Mouse (Mus musculus): Measurements from ENCODE around the gene Hormad1. TPM values are rescaled to one million over a fixed set of nuclear protein-coding genes. Genes with fewer than 3 reads are reported as not detected.

The Hormad1 gene
- polyA plus RNA-seq, 1 experiment: not detected

DNA sequence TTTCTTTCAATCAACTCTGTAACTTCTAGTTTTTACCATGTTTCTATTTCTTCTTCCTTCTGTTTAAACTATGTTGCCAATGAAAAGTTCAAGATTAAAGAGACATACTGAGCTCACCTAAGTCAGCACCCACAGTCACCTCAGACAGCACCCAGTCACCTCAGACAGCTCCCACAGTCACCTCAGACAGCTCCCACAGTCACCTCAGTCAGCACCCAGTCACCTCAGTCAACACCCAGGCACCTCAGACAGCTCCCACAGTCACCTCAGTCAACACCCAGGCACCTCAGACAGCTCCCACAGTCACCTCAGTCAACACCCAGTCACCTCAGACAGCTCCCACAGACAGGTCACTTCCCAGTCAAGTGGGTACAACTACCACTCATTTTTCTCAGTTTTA is 17.3 kb upstream of the Hormad1 start:
- no peak overlapping the region for H3K4me3 ChIP-seq (replicated peaks)
- H3K4me1 ChIP-seq (ENCODE audit: control insufficient read depth): peaks cover 4% of the 10 kb centered on the region; the same call in 1 of the 2 replicates
- no peaks in the 10 kb centered on the region for H3K9me3 ChIP-seq (ENCODE audit: control insufficient read depth, low read length)
- H3K36me3 ChIP-seq (ENCODE audit: control insufficient read depth): no peaks in the 10 kb centered on the region
- no peak for TF ChIP-seq GATA1 (IDR thresholded peaks at IDR 0.05; ENCODE audit: low read length)
- no peak for TF ChIP-seq TAL1 (IDR thresholded peaks at IDR 0.05; ENCODE audit: low read length)
- peaks cover 46% of the 10 kb centered on the region for H3K27me3 ChIP-seq (ENCODE audit: control insufficient read depth)

DNA sequence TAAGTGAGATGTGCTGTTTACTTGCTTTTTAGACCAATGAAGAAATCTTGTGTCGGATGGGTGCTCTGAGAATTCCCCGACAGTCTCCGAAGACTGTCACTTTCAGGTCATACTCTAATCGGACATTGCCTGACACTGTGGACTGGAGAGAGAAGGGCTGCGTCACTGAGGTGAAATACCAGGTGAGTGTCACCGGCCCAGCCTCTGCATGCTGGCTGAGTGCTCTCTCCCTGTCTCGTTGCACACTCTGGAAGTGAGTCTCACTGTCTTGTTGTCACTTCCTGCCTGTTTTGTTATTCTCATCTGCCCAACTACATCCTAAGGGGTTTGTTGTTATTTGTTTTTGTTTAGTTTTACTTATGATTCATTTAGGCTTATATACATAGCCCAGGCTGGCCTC is 16.5 kb upstream of the Hormad1 start:
- Histone ChIP-seq H3K27me3 (ENCODE audit: control insufficient read depth) (peaks cover 42% of the 10 kb centered on the region), H3K4me1 (ENCODE audit: control insufficient read depth) (peaks cover 4% of the 10 kb centered on the region; the same call in 1 of the 2 replicates), H3K4me3 (replicated peaks) (no peak overlapping the region), H3K36me3 (ENCODE audit: control insufficient read depth) (no peaks in the 10 kb centered on the region), H3K9me3 (ENCODE audit: control insufficient read depth, low read length) (no peaks in the 10 kb centered on the region)
- TF ChIP-seq TAL1 (IDR thresholded peaks at IDR 0.05; ENCODE audit: low read length): no peak
- TF ChIP-seq GATA1 (IDR thresholded peaks at IDR 0.05; ENCODE audit: low read length): no peak

DNA sequence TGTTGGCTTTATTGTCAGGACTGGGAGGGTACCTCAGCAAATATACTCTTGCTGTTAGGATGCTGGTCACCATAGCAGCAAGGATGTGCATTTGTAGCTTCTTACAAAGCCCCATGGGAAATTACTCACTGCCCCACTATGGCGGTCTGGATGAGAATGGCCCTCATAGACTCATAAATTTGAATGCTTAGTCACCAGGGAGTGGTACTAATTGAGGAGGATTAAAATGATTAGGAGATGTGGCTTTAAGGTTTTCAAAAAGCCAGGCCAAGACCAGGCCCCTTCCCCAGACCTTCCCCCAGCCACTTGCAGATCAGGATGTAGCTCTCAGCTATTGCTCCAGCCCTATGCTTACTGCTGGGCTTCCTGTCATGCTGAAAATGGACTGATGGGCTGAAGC is 9.3 kb upstream of the Hormad1 start:
- peaks cover 14% of the 10 kb centered on the region for H3K27me3 ChIP-seq (ENCODE audit: control insufficient read depth)
- no peaks in the 10 kb centered on the region for H3K9me3 ChIP-seq (ENCODE audit: control insufficient read depth, low read length)
- no peaks in the 10 kb centered on the region for H3K36me3 ChIP-seq (ENCODE audit: control insufficient read depth)
- peaks cover 9% of the 10 kb centered on the region for H3K4me1 ChIP-seq (ENCODE audit: control insufficient read depth)
- TF ChIP-seq GATA1 (IDR thresholded peaks at IDR 0.05; ENCODE audit: low read length): no peak
- no peak for TF ChIP-seq TAL1 (IDR thresholded peaks at IDR 0.05; ENCODE audit: low read length)
- H3K4me3 ChIP-seq (replicated peaks): no peak overlapping the region

DNA sequence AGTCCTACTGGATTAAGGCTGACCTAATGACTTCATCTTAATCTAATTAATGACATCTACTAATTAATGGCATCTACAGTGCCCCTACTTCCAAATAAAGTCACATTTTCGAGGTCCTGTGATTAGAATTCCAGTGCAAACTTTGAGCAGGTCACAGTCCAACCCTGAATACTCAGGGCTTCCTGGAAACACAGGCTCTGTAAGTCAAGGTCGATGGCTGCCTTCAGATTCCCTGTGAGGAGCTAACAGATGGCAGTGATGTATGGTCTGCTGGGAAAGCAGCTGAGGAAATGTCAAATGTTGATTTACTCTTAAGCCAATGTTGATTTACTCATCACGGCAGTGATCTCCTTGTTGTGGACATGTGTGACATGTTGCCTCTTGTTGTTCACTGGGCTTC is 5.5 kb upstream of the Hormad1 start:
- Histone ChIP-seq H3K27me3 (ENCODE audit: control insufficient read depth) (no peaks in the 10 kb centered on the region; the same call in 1 of the 2 replicates), H3K9me3 (ENCODE audit: control insufficient read depth, low read length) (no peaks in the 10 kb centered on the region), H3K4me3 (replicated peaks) (no peak overlapping the region), H3K4me1 (ENCODE audit: control insufficient read depth) (peaks cover 9% of the 10 kb centered on the region), H3K36me3 (ENCODE audit: control insufficient read depth) (no peaks in the 10 kb centered on the region)
- TF ChIP-seq GATA1 (IDR thresholded peaks at IDR 0.05; ENCODE audit: low read length) (no peak), TAL1 (IDR thresholded peaks at IDR 0.05; ENCODE audit: low read length) (no peak)

DNA sequence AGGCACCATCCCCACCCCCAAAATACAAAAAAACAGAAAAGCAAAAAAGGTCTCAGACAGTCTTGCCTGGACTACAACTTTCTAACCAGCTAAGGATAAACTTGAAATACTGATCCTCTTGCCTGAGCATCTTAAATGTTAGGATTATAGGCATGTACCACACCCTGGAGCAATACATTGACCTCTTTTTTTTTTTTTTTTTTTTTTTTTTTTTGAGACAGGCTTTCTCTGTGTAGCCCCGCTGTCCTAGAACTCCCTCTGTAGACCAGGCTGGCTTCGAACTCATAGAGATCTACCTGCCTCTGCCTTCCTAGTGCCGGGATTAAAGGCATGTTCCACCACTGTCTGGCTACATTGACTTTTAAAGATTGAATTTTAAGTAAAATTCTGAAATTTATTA is 1.3 kb downstream of the Hormad1 start:
- peaks cover 8% of the 10 kb centered on the region; the same call in 1 of the 2 replicates for H3K27me3 ChIP-seq (ENCODE audit: control insufficient read depth)
- no peaks in the 10 kb centered on the region for H3K36me3 ChIP-seq (ENCODE audit: control insufficient read depth)
- peaks cover 2% of the 10 kb centered on the region for H3K4me1 ChIP-seq (ENCODE audit: control insufficient read depth)
- TF ChIP-seq GATA1 (IDR thresholded peaks at IDR 0.05; ENCODE audit: low read length) (no peak), TAL1 (IDR thresholded peaks at IDR 0.05; ENCODE audit: low read length) (no peak)
- no peak overlapping the region for H3K4me3 ChIP-seq (replicated peaks)
- H3K9me3 ChIP-seq (ENCODE audit: control insufficient read depth, low read length): no peaks in the 10 kb centered on the region; the same call in 1 of the 2 replicates

DNA sequence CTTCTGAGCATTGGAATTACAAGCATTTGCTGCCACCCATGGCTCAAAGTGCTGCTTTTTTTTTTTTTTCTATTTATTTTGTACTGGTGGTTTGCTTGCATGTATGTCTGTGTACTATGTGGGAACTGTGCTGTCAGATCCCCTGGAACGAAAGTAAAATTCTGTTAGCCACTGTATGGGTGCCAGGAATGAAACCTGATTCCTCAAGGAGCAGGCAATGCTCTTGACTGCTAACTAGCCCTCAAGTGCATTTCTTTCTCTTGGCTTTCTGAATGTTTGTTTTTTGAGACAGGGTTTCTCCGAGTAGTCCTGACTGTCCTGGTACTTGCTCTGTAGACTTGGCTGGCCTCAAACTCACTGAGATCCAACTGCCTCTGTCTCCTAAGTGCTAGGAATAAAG is 2.3 kb downstream of the Hormad1 start:
- no peaks in the 10 kb centered on the region; the same call in 1 of the 2 replicates for H3K9me3 ChIP-seq (ENCODE audit: control insufficient read depth, low read length)
- H3K36me3 ChIP-seq (ENCODE audit: control insufficient read depth): no peaks in the 10 kb centered on the region
- peaks cover 8% of the 10 kb centered on the region; the same call in 1 of the 2 replicates for H3K27me3 ChIP-seq (ENCODE audit: control insufficient read depth)
- peaks cover 2% of the 10 kb centered on the region for H3K4me1 ChIP-seq (ENCODE audit: control insufficient read depth)
- no peak overlapping the region for H3K4me3 ChIP-seq (replicated peaks)
- TF ChIP-seq GATA1 (IDR thresholded peaks at IDR 0.05; ENCODE audit: low read length): no peak
- TF ChIP-seq TAL1 (IDR thresholded peaks at IDR 0.05; ENCODE audit: low read length): no peak

DNA sequence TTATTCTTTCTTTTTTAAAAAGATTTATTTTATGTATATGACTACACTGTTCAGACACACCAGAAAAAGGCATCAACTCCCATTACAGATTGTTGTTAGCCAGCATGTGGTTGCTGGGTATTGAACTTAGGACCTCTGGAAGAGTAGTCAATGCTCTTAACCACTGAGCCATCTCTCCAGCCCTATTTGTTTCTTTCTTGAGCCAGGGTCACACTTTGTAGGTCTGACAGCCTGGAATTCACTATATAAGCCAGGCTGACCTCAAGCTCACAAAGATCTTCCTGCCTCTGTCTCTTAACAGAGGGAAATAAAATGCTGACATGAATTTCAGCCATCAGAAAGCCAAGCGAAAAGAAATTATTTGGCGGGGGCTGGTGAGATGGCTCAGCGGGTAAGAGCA is 10.1 kb downstream of the Hormad1 start:
- Histone ChIP-seq H3K4me1 (ENCODE audit: control insufficient read depth) (peaks cover 2% of the 10 kb centered on the region), H3K4me3 (replicated peaks) (no peak overlapping the region), H3K9me3 (ENCODE audit: control insufficient read depth, low read length) (no peaks in the 10 kb centered on the region), H3K27me3 (ENCODE audit: control insufficient read depth) (no peaks in the 10 kb centered on the region), H3K36me3 (ENCODE audit: control insufficient read depth) (no peaks in the 10 kb centered on the region)
- TF ChIP-seq GATA1 (IDR thresholded peaks at IDR 0.05; ENCODE audit: low read length) (no peak), TAL1 (IDR thresholded peaks at IDR 0.05; ENCODE audit: low read length) (no peak)

DNA sequence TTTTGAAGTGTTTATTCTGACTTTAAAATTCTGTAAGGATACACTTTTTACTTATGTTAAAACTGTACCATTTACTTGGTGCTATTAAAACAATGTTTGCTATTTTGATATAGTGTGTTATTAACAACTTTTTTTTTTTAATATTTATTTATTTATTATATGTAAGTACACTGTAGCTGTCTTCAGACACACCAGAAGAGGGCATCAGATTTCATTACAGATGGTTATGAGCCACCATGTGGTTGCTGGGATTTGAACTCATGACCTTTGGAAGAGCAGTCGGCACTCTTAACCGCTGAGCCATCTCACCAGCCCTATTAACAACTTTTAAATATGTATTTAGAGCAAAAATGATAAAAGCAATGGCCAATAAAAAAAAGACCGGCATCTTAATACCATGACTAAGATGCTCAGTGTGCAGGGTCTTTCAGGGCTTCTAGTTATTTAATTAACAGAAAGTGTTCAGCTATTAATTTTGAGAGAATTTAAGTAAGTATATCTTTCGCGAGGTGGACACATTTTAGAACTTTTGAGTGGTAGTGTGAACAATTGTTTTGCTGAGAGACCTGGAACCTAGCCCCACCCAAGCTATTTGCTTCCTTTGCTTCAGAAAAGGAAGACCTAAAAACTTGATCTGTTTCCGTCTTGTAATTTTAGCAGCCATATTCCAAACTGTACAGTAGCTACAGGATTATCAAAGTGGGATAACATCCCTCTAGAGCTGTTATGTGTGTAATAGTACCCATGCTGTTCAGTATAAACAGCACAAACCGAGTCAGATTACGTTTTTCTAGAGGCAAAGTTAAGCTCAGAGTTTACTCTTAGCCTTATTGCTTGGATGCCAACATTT is 28.5 kb downstream of the Hormad1 start:
- Histone ChIP-seq H3K27me3 (ENCODE audit: control insufficient read depth) (no peaks in the 10 kb centered on the region; the same call in 1 of the 2 replicates), H3K4me1 (ENCODE audit: control insufficient read depth) (peaks cover 28% of the 10 kb centered on the region), H3K9me3 (ENCODE audit: control insufficient read depth, low read length) (no peaks in the 10 kb centered on the region), H3K36me3 (ENCODE audit: control insufficient read depth) (peaks cover 33% of the 10 kb centered on the region), H3K4me3 (replicated peaks) (peak overlapping the region; percentile 88)
- TF ChIP-seq GATA1 (IDR thresholded peaks at IDR 0.05; ENCODE audit: low read length): no peak
- TF ChIP-seq TAL1 (IDR thresholded peaks at IDR 0.05; ENCODE audit: low read length): no peak

DNA sequence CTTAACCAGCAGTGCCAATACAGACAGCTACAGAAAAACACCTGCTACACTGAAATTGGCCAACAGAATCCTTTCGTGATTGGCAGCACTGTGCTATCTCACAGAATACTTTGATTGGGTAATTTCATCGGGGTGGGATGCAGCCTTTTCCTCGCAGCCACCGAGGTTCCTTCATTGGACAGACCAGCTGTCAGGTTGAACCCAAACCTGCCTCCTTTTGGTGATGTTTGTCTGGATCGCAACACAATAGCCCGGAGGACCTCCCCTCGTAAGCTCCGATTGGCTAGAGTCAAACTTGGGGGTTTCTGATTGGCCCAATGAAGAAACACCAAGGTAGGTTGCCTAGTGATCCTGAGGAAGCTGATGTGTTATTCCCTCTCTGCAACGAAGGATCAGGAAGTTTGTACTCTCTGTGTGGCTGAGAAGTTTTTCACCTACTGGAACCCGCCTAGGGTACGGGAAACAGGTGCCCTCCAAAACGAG is 29.2 kb downstream of the Hormad1 start, which contains the start of gene Golph3l:
Golph3l (plus strand) TSS at position 331 of the 483 bp plus-strand sequence.
- no peaks in the 10 kb centered on the region; the same call in 1 of the 2 replicates for H3K27me3 ChIP-seq (ENCODE audit: control insufficient read depth)
- 0 out of 2 replicates have a peak, but pooled peaks have one; percentile 23 for TF ChIP-seq GATA1 (IDR thresholded peaks at IDR 0.05; ENCODE audit: low read length)
- no peak for TF ChIP-seq TAL1 (IDR thresholded peaks at IDR 0.05; ENCODE audit: low read length)
- H3K4me3 ChIP-seq (replicated peaks): peak within 1 kb of the TSS; percentile 88
- H3K4me1 ChIP-seq (ENCODE audit: control insufficient read depth): peaks cover 28% of the 10 kb centered on the region
- H3K9me3 ChIP-seq (ENCODE audit: control insufficient read depth, low read length): no peaks in the 10 kb centered on the region
- peaks cover 39% of the 10 kb centered on the region for H3K36me3 ChIP-seq (ENCODE audit: control insufficient read depth)

Measured in erythroblast, embryonic 14.5 days (primary cell).